Mouse (Mus musculus) embryonic facial prominence, embryonic 14.5 days (tissue): ENCODE results near the gene Clpx. TPM values are rescaled to one million over a fixed set of nuclear protein-coding genes. Genes with fewer than 3 reads are reported as not detected.

Experiments
- ATAC-seq: fragments of 200-750 bp; cut with Nextera tagmentation; 2 replicates; pipeline ENCODE4 v1.8.0; 2017; ENCODE audit warnings: low read depth, moderate number of reproducible peaks, moderate TSS enrichment
- DNase-seq: peaks from one replicate; pipeline ENCODE4 v3.0.0-alpha.2; 2015; ENCODE audit warnings: low spot score
- H3K27ac ChIP-seq: fragments of 300-500 bp; sonication (generic); replicated peaks from 2 replicates; pipeline ENCODE4 v1.5.1; 2014; ENCODE audit warnings: low read depth, mild to moderate bottlenecking, low read length, moderate library complexity
- H3K27me3 ChIP-seq: fragments of 300-500 bp; sonication (generic); replicated peaks from 2 replicates; pipeline ENCODE4 v1.6.1; 2014; ENCODE audit warnings: low read length; ENCODE audit not compliant: control insufficient read depth, insufficient read depth
- H3K36me3 ChIP-seq: fragments of 300-500 bp; sonication (generic); 2 replicates; pipeline ENCODE4 v1.6.1; 2014; ENCODE audit warnings: low read length, mixed read lengths; ENCODE audit not compliant: control insufficient read depth, insufficient read depth
- H3K4me1 ChIP-seq: fragments of 300-500 bp; sonication (generic); 2 replicates; pipeline ENCODE4 v1.6.1; 2014; ENCODE audit warnings: antibody characterized with exemption, low read length; ENCODE audit not compliant: control insufficient read depth, insufficient read depth
- H3K4me2 ChIP-seq: fragments of 300-500 bp; sonication (generic); 2 replicates; pipeline ENCODE4 v1.6.1; 2014; ENCODE audit warnings: low read depth, mild to moderate bottlenecking, low read length, moderate library complexity, mixed read lengths
- H3K4me3 ChIP-seq: fragments of 300-500 bp; sonication (generic); 2 replicates; pipeline ENCODE4 v1.5.1; 2014; ENCODE audit warnings: low read depth, mild to moderate bottlenecking, low read length
- H3K9ac ChIP-seq: fragments of 300-500 bp; sonication (generic); 2 replicates; pipeline ENCODE4 v1.6.1; 2014; ENCODE audit warnings: low read depth, mild to moderate bottlenecking, low read length, moderate library complexity, mixed read lengths
- H3K9me3 ChIP-seq: fragments of 300-500 bp; sonication (generic); 2 replicates; pipeline ENCODE4 v1.6.1; 2016; ENCODE audit warnings: low read length; ENCODE audit not compliant: control insufficient read depth
- WGBS: fragments of 180-500 bp; shearing (Covaris S2); extraction: QIAGEN DNeasy Blood & Tissue Kit; methylation state at CpG from one replicate; pipeline ENCODE4 v1.1.7; 2014; 5-methylcytosine and 5-hydroxymethylcytosine counted together
- polyA plus RNA-seq: library from polyadenylated mRNA; unstranded; fragments of >200 nt; fragmentation: Nextera tagmentation; extraction: Ambion mirVana; gene quantifications from 2 replicates; pipeline ENCODE4 v1.2.1, GENCODE M21; 2014

Clpx gene
- polyA plus RNA-seq = 55.8 and 56.3 TPM in 2 replicates

DNA sequence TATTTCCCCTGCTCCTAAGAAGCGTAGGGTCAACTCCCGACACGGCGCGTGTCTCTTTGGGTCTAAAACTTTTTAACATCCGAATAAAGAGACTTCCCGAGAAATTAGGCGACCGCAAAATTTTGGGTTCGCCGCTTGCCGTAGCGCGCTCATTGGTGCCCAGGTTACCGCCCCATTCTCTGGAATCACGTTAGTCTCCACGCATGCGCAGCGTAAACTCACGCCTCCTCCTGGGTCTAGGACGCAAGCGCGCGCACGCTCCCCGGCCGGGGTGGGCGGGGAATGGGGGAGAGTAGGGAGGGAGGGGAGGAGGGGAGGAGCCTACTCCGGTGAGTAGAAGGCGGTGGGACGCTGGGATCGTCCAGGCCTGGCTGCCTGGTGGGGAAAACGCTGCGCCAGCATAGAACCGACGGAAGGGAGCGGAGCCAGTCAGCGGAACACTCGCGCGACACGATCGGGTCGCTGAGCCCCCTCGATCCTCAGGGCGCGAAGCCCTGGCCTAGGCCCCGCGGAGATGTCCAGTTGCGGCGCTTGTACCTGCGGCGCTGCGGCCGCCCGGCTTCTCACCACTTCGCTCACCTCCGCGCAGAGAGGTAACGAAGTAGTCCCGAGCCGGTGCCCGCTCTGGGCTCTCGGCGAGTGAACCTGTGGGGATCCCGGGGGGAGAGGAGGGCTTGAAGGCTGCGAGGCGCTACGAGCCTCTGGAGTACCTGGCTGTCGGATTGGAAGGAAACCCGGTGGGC is at the start of gene Clpx:
Clpx (plus strand) TSS at position 288 of the 743 bp plus-strand sequence.
- Histone ChIP-seq H3K27ac (peak within 1 kb of the TSS; percentile 92), H3K4me3 (peak within 1 kb of the TSS; percentile 97), H3K36me3 (peaks cover 8% of the 10 kb centered on the region; the same call in 1 of the 2 replicates), H3K9me3 (no peaks in the 10 kb centered on the region), H3K27me3 (no peaks in the 10 kb centered on the region), H3K9ac (peak within 1 kb of the TSS; percentile 97), H3K4me2 (peak within 1 kb of the TSS; percentile 82), H3K4me1 (peaks cover 12% of the 10 kb centered on the region)
- under 1% methylated on average over 44 of the region's 71 CpGs for WGBS
- DNase-seq (peak; percentile 99), ATAC-seq (peak; percentile 94)

DNA sequence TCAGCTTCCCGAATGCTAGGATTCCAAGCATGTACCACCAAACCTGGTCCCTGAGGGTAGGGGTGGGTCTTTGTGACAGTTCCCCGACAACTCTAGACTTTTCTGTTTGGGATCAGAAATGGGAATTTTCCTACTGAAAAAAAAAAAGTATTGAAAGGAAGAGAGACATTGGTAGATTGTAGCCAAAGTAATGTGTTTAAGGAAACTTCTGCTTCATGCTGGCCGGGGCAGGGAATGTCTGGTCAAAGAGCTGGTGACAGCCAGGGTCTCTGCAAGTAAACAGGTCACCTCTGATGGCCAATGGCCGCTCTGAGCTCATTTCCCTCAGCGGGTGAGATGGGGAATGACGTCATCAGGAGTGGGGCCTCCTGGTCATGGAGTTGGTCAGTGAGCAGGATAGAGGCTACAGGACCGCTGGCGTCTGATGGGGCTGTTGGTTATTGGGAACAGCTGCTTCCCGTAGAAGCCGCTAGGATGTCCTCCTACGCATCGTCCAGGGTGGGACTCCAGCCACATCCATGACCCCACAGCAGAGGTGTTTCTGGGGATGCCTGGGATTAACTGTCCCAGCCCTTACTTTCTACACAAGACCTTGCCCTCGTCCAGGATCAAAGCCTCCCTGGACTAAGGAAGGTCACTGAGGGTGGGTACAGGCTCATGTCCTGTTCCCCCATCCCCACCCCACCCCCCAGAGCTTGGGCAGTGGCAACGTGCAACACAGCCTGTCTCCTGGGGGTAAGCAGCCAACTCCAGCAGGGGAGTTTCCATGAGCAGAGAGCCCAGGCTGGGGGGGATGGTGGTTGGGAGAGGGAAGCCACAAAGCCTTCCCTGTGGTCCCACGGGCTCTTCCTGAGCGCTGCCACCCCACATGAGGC is 46.3 kb upstream of the Clpx start:
- ATAC-seq = no peak
- Histone ChIP-seq H3K4me1 (no peaks in the 10 kb centered on the region; the same call in 1 of the 2 replicates), H3K27ac (no peak overlapping the region), H3K9me3 (no peaks in the 10 kb centered on the region), H3K9ac (no peak overlapping the region), H3K4me2 (no peak overlapping the region), H3K27me3 (no peaks in the 10 kb centered on the region), H3K4me3 (no peak overlapping the region), H3K36me3 (no peaks in the 10 kb centered on the region)
- DNase-seq = no peak
- 72% methylated on average over 14 of the region's 16 CpGs for WGBS

DNA sequence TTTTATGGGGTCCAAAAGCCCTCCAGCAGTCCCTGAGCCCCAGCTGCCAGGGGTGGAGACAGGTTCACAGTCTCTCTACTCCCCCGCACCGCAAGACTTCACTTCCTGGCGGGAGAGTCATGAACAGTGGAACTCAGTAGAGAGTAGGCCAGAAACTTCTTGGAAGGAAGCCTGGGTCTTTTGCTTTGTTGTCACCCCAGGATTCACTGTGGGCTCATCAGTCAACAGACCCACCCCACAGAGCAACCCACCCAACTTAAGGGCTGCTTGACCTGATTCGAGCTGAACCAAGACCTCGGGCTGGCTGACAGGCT is 45.7 kb upstream of the Clpx start:
- H3K9ac ChIP-seq = no peak overlapping the region
- H3K27ac ChIP-seq = no peak overlapping the region
- no peaks in the 10 kb centered on the region for H3K9me3 ChIP-seq
- no peaks in the 10 kb centered on the region; the same call in 1 of the 2 replicates for H3K4me1 ChIP-seq
- no peaks in the 10 kb centered on the region for H3K27me3 ChIP-seq
- no peak overlapping the region for H3K4me3 ChIP-seq
- H3K36me3 ChIP-seq = no peaks in the 10 kb centered on the region
- DNase-seq (no peak), ATAC-seq (no peak)
- WGBS = 87% methylated on average over 5 of the region's 5 CpGs
- H3K4me2 ChIP-seq = no peak overlapping the region

DNA sequence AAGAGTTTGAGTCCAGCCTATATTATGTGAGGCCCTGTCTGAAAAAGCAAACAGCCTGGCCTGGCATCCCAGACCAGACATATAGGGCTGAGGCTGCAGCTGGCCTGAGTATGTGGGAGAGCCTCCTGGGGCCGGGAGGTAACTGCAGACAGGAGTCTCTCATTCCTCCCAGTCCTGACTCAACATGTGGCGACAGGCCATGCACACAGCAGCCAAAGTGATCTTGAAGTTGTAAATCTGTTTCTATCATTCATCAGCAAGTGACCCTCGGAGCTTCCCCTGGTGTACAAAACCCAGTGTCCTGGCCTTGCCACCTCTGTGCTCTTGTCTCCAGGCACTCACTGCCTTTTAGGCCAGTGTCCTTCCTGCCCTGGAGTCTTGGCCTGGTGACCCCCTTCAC is 42.0 kb upstream of the Clpx start:
- Histone ChIP-seq H3K9me3 (no peaks in the 10 kb centered on the region), H3K4me1 (no peaks in the 10 kb centered on the region), H3K4me3 (no peak overlapping the region), H3K27ac (no peak overlapping the region), H3K27me3 (no peaks in the 10 kb centered on the region), H3K9ac (no peak overlapping the region), H3K4me2 (no peak overlapping the region), H3K36me3 (no peaks in the 10 kb centered on the region)
- ATAC-seq (no peak), DNase-seq (no peak)
- WGBS = 69% methylated on average over 3 of the region's 3 CpGs

DNA sequence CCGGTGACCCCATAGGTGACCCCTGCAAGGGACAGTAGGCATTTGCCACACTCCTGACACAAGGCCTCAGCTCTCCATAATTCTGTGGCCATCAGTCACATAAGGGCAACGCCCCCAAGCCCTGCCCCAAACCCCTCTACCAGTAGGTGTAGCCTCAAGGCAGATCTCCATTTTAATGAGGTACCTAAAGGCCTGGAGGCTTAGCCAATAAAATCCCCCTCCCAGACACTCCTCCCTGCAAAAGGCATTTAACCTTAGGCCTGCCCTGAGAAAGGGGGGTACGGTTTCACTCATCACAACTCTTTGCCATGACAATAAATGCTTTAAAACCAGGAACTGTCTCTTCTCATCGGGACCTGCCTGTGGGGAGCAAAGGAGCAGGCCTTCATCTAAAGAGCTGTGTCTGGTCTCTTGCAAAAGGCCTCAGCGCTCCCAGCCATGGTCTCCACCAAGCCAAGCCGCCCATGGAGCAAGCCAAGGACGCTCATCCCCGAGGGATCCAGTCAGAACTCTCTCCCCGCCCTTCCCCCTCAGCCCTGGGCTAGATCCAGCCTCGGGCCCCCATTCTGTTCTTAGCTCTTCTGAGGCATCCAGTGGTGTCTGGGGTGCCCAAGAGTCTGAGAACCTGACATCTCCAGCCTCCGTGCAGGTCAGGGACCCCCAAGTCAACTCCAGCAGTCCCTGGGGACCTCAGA is 38.0 kb upstream of the Clpx start:
- no peak overlapping the region for H3K4me3 ChIP-seq
- H3K36me3 ChIP-seq = no peaks in the 10 kb centered on the region
- no peaks in the 10 kb centered on the region for H3K27me3 ChIP-seq
- DNase-seq (no peak), ATAC-seq (no peak)
- WGBS = 63% methylated on average over 10 of the region's 11 CpGs
- H3K4me2 ChIP-seq = no peak overlapping the region
- no peaks in the 10 kb centered on the region for H3K4me1 ChIP-seq
- no peaks in the 10 kb centered on the region for H3K9me3 ChIP-seq
- H3K27ac ChIP-seq = no peak overlapping the region
- H3K9ac ChIP-seq = no peak overlapping the region

DNA sequence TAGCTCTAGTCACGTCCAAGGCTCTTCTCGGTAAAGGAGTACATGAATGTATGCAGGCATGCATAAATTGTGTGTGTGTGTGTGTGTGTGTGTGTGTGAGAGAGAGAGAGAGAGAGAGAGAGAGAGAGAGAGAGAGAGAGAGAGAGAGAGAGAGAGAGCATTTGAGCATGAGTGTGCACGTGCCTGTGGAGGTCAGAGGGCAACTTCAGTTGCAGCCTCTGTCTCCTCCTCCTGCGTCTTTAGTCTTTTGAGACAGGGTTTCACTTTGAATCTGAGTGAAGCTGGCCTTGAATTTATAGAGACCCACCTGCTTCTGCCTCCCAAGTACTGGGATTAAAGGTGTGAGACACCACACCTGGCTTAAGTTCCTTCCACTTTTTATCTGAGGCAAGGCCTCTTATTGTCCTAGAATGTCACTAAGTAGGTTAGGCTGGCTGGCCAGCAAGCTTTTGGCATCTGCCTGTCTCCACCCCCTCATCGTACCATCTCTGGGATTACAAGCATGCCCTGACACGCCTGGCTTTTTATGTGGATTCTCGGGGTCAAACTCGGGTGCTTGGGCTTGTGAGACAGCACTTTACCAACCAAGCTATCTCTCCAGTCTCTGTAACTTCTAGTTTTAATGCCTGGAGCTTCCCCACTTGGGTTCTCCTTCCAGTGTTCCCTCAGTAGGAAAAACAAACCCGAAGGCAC is 36.7 kb upstream of the Clpx start:
- 62% methylated on average over 9 of the region's 9 CpGs for WGBS
- ATAC-seq = no peak
- no peaks in the 10 kb centered on the region for H3K36me3 ChIP-seq
- no peaks in the 10 kb centered on the region for H3K9me3 ChIP-seq
- no peaks in the 10 kb centered on the region for H3K27me3 ChIP-seq
- no peaks in the 10 kb centered on the region for H3K4me1 ChIP-seq
- H3K4me2 ChIP-seq = no peak overlapping the region
- DNase-seq = no peak
- no peak overlapping the region for H3K9ac ChIP-seq
- H3K27ac ChIP-seq = no peak overlapping the region
- H3K4me3 ChIP-seq = no peak overlapping the region

DNA sequence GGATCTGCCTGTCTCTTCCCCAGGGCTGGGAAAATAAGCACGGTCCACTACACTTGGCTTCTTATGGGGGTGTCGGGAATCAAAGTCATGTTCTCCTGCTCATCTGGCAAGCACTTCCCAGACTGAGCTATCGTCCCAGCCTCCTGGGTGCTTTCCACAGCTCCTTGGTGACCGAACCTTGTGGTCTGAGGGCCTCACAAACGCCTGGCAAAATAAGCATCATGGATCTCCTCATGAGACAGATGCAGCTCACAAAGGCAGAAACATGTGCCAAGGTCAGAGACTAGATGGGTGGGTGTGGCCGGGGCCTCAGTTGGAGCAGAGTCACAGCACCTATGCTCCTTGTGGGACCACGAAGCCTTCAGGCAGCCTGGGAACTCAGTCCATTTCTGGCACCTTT is 34.7 kb upstream of the Clpx start:
- Histone ChIP-seq H3K9me3 (no peaks in the 10 kb centered on the region), H3K4me2 (no peak overlapping the region), H3K27me3 (no peaks in the 10 kb centered on the region), H3K4me3 (no peak overlapping the region), H3K4me1 (no peaks in the 10 kb centered on the region), H3K27ac (no peak overlapping the region), H3K36me3 (no peaks in the 10 kb centered on the region), H3K9ac (no peak overlapping the region)
- ATAC-seq (no peak), DNase-seq (no peak)
- WGBS = 64% methylated on average over 7 of the region's 7 CpGs

DNA sequence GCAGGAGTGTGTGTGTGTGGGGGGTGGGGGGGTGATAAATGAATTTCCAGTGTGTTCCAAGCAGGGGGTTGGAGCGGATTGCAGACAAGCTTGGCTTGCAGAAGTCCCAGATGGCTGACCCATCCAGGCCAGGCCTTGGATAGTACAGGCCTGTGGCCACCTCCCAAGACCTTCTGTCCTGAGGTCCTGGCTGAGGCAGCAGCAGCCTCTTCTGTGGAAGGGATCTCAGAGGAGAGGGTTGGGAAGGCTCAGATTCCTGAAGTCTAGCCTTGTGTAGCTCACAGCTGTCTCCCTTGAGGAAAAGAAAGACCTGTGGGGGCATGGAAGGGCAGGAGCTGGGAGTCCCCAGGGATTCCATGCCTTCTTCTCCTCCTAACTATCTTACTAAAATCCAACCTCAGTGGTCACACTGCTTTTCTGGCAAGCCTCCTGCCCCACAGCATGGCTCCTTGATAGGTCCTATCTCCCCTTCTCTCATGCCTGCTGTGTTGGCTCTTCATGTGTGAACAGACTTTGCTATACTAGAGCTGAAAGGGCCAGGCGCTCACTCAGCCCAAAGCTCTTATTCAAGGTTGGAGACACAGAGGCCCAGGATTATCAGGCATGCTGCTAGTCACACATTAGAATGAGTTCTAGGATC is 32.3 kb upstream of the Clpx start:
- Histone ChIP-seq H3K27me3 (no peaks in the 10 kb centered on the region), H3K4me3 (no peak overlapping the region), H3K27ac (no peak overlapping the region), H3K4me2 (no peak overlapping the region), H3K9me3 (no peaks in the 10 kb centered on the region), H3K9ac (no peak overlapping the region), H3K4me1 (peaks cover 5% of the 10 kb centered on the region; the same call in 1 of the 2 replicates), H3K36me3 (no peaks in the 10 kb centered on the region)
- no peak for ATAC-seq
- WGBS = 83% methylated on average over 2 of the region's 2 CpGs
- no peak for DNase-seq
